Mouse (Mus musculus): Measurements from ENCODE around the gene Cd37. TPM values are rescaled to one million over a fixed set of nuclear protein-coding genes. Genes with fewer than 3 reads are reported as not detected.
"Not testable (repeated sequence)": the region's sequence is repeated elsewhere in the genome, so short reads cannot be mapped to it uniquely, and the experiment has no call there.

Gene Cd37
- total and polyA plus RNA-seq, 2 experiments from 2014 or later, result 2.3 TPM; not detected in 1

GRCm38 (mm10) chr7:45257063-45257840 is 18.3 kb upstream of the Cd37 start:
- H3K36me3 ChIP-seq (replicated peaks; ENCODE audit: control insufficient read depth, insufficient read depth, low read length), result no peaks in the 10 kb centered on the region
- H3K9ac ChIP-seq (replicated peaks; ENCODE audit: low read depth, low read length), result no peak overlapping the region
- DNase-seq (ENCODE audit: low spot score) (no peak), ATAC-seq (ENCODE audit: insufficient read depth, low read depth) (no peak)
- no peak overlapping the region for H3K27ac ChIP-seq (ENCODE audit: low read depth)
- peaks cover 9% of the 10 kb centered on the region for H3K4me1 ChIP-seq (ENCODE audit: control insufficient read depth, insufficient read depth)
- no peak overlapping the region for H3K4me3 ChIP-seq (ENCODE audit: low read depth, low read length)
- no peaks in the 10 kb centered on the region for H3K9me3 ChIP-seq (replicated peaks; ENCODE audit: control insufficient read depth, low read length)
- H3K4me2 ChIP-seq (ENCODE audit: low read depth, low read length), result no peak overlapping the region
- TF ChIP-seq CTCF (IDR thresholded peaks at IDR 0.05; ENCODE audit: low read depth), result no peak
- no peak for TF ChIP-seq EP300 (IDR thresholded peaks at IDR 0.05; ENCODE audit: low read depth)
- 41% methylated on average over 11 of the region's 11 CpGs for WGBS
- no peaks in the 10 kb centered on the region for H3K27me3 ChIP-seq (ENCODE audit: control insufficient read depth, insufficient read depth, low read length)

DNA sequence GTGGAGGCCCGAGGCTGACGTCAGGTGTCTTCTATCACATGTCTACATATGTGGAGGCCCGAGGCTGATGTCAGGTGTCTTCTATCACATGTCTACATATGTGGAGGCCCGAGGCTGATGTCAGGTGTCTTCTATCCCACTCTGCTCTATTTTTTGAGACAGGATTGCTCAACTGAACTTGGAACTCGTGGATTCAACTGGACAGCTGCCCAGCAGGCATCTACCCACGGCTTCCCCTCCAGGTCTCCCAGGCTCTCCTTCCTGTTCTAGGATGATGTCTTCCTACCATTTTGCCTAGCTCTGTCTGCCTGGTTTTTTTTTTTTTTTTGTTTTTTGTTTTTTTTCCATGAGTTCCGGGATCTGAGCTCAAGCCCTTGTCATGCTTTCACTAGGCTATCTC is 16.9 kb upstream of the Cd37 start:
- not testable (repeated sequence) for H3K4me2 ChIP-seq (ENCODE audit: low read depth, low read length); DNase-seq (ENCODE audit: low spot score); H3K27ac ChIP-seq (ENCODE audit: low read depth); H3K9me3 ChIP-seq (replicated peaks; ENCODE audit: control insufficient read depth, low read length); H3K4me1 ChIP-seq (ENCODE audit: control insufficient read depth, insufficient read depth); H3K27me3 ChIP-seq (ENCODE audit: control insufficient read depth, insufficient read depth, low read length); ATAC-seq (ENCODE audit: insufficient read depth, low read depth); H3K9ac ChIP-seq (replicated peaks; ENCODE audit: low read depth, low read length); H3K36me3 ChIP-seq (replicated peaks; ENCODE audit: control insufficient read depth, insufficient read depth, low read length); H3K4me3 ChIP-seq (ENCODE audit: low read depth, low read length)
- WGBS, result 65% methylated on average over 4 of the region's 7 CpGs

DNA sequence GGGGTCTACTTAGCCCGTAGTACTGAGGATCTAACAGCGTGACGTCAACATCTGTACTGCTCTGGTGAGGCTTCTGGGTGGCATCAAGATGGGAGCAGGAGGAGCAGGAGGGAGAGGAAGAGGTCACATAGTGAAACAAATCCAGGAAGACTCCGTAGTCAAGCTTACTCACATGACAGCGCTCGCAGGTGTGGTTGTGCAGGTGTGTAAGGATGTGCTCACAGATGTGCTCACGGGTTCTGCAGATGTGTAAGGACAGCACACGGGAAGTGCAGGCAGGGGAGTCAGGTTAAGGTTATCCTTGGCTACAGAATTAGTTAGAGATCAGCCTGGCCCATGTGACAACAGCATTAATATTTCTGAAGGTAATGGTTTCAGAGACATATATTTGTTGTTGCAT is 14.9 kb upstream of the Cd37 start:
- H3K4me1 ChIP-seq (ENCODE audit: control insufficient read depth, insufficient read depth), result no peaks in the 10 kb centered on the region
- H3K27me3 ChIP-seq (ENCODE audit: control insufficient read depth, insufficient read depth, low read length), result no peaks in the 10 kb centered on the region
- no peak overlapping the region for H3K9ac ChIP-seq (replicated peaks; ENCODE audit: low read depth, low read length)
- no peak for TF ChIP-seq EP300 (IDR thresholded peaks at IDR 0.05; ENCODE audit: low read depth)
- TF ChIP-seq CTCF (IDR thresholded peaks at IDR 0.05; ENCODE audit: low read depth), result no peak
- no peaks in the 10 kb centered on the region for H3K36me3 ChIP-seq (replicated peaks; ENCODE audit: control insufficient read depth, insufficient read depth, low read length)
- DNase-seq (ENCODE audit: low spot score) (no peak), ATAC-seq (ENCODE audit: insufficient read depth, low read depth) (no peak)
- 86% methylated on average over 8 of the region's 8 CpGs for WGBS
- H3K9me3 ChIP-seq (replicated peaks; ENCODE audit: control insufficient read depth, low read length), result no peaks in the 10 kb centered on the region
- no peak overlapping the region for H3K4me2 ChIP-seq (ENCODE audit: low read depth, low read length)
- no peak overlapping the region for H3K4me3 ChIP-seq (ENCODE audit: low read depth, low read length)
- no peak overlapping the region for H3K27ac ChIP-seq (ENCODE audit: low read depth)

DNA sequence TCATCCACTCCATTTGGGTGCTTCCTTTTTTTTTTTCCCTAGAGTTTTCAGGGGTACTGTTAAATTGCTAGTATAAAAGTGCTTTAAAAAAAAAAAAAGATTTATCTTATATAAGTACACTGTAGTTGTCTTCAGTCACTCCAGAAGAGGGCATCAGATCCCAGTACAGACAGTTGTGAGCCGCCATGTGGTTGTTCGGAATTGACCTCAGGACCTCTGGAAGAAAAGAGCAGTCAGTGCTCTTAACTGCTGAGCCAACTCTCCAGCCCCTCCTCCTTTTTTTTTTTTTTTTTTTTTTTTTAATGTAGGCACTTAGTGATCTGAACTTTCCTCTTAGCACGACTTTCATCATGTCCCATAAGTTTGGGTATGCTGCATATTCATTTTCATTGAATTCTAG is 8.8 kb upstream of the Cd37 start:
- Histone ChIP-seq H3K27me3 (ENCODE audit: control insufficient read depth, insufficient read depth, low read length) (no peaks in the 10 kb centered on the region), H3K4me2 (ENCODE audit: low read depth, low read length) (no peak overlapping the region), H3K36me3 (replicated peaks; ENCODE audit: control insufficient read depth, insufficient read depth, low read length) (no peaks in the 10 kb centered on the region), H3K4me3 (ENCODE audit: low read depth, low read length) (no peak overlapping the region), H3K9me3 (replicated peaks; ENCODE audit: control insufficient read depth, low read length) (no peaks in the 10 kb centered on the region), H3K27ac (ENCODE audit: low read depth) (no peak overlapping the region), H3K9ac (replicated peaks; ENCODE audit: low read depth, low read length) (no peak overlapping the region), H3K4me1 (ENCODE audit: control insufficient read depth, insufficient read depth) (no peaks in the 10 kb centered on the region)
- peak; percentile 21 for DNase-seq (ENCODE audit: low spot score)
- no peak for ATAC-seq (ENCODE audit: insufficient read depth, low read depth)
- 42% methylated on average over 3 of the region's 3 CpGs for WGBS
- TF ChIP-seq CTCF (IDR thresholded peaks at IDR 0.05; ENCODE audit: low read depth), result peak; percentile 22
- no peak for TF ChIP-seq EP300 (IDR thresholded peaks at IDR 0.05; ENCODE audit: low read depth)

DNA sequence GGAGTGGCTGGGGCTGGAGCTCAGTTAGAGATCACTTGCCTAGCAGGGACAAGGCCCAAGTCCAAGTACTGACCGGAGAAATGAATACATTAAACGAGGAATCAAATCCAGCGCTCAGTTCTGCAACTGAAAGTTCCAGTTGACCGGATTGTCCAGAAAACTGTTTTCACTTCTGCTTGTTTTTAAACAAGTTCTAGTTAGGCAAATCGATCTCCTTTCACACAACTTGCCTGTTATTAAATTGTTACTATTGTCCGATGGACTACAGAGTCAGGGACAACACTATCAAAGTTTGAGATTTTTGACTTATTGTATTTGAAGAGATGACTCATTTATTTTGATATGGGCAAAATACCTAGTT is 2.5 kb upstream of the Cd37 start:
- DNase-seq (ENCODE audit: low spot score) (no peak), ATAC-seq (ENCODE audit: insufficient read depth, low read depth) (no peak)
- Histone ChIP-seq H3K9ac (replicated peaks; ENCODE audit: low read depth, low read length) (peak overlapping the region; percentile 8; the same call in 1 of the 2 replicates), H3K4me3 (ENCODE audit: low read depth, low read length) (no peak overlapping the region), H3K36me3 (replicated peaks; ENCODE audit: control insufficient read depth, insufficient read depth, low read length) (no peaks in the 10 kb centered on the region), H3K9me3 (replicated peaks; ENCODE audit: control insufficient read depth, low read length) (no peaks in the 10 kb centered on the region), H3K4me2 (ENCODE audit: low read depth, low read length) (peak overlapping the region; percentile 26; the same call in 1 of the 2 replicates), H3K4me1 (ENCODE audit: control insufficient read depth, insufficient read depth) (0 out of 2 replicates have a peak, but pooled peaks cover 9% of the 10 kb centered on the region), H3K27ac (ENCODE audit: low read depth) (no peak overlapping the region), H3K27me3 (ENCODE audit: control insufficient read depth, insufficient read depth, low read length) (no peaks in the 10 kb centered on the region)
- WGBS, result 90% methylated on average over 6 of the region's 6 CpGs
- no peak for TF ChIP-seq CTCF (IDR thresholded peaks at IDR 0.05; ENCODE audit: low read depth)
- TF ChIP-seq EP300 (IDR thresholded peaks at IDR 0.05; ENCODE audit: low read depth), result no peak

Measured in heart, postnatal 0 days (tissue).